Mouse (Mus musculus) Patski (cell line): ENCODE data around the gene Rasl11b. TPM values are rescaled to one million over a fixed set of nuclear protein-coding genes. Genes with fewer than 3 reads are reported as not detected.

Experiments used
- ATAC-seq: fragments of 100-300 bp; one replicate; pipeline ENCODE4 v1.8.0; 2021
- CTCF ChIA-PET: fragments of 350-600 bp; sonication (Branson Sonifier 250); formaldehyde crosslinking; loops from one replicate; lab custom pipeline; 2022; ENCODE audit warnings: inconsistent platforms; lab: Charles Lee
- POLR2A ChIA-PET: fragments of 350-600 bp; sonication (Branson Sonifier 250); formaldehyde crosslinking; loops from one replicate; lab custom pipeline; 2022; ENCODE audit warnings: antibody characterized with exemption, inconsistent platforms; lab: Charles Lee
- DNase-seq: peaks from one replicate; pipeline ENCODE4 v3.0.0-alpha.2; 2011; ENCODE audit warnings: low read depth, low spot score
- H3K27me3 ChIP-seq: fragments of 371-371 bp; one replicate; pipeline ENCODE4 v1.5.1; 2021
- CTCF ChIP-seq: fragments of 100-300 bp; IDR thresholded peaks from one replicate; pipeline ENCODE4 v1.5.1; 2021
- in situ Hi-C: fragments of 300-500 bp; cut with MboI; formaldehyde crosslinking; loops from 3 replicates; pipeline ENCODE4 v1.11.1; 2018; ENCODE audit warnings: low pct_unique_long_range_greater_than_20kb, mixed read lengths
- polyA plus RNA-seq: library from polyadenylated mRNA; unstranded; gene quantifications from one replicate; pipeline ENCODE4 v1.2.3, GENCODE M21; 2021

Gene Rasl11b
- polyA plus RNA-seq, result 8.0 TPM

DNA sequence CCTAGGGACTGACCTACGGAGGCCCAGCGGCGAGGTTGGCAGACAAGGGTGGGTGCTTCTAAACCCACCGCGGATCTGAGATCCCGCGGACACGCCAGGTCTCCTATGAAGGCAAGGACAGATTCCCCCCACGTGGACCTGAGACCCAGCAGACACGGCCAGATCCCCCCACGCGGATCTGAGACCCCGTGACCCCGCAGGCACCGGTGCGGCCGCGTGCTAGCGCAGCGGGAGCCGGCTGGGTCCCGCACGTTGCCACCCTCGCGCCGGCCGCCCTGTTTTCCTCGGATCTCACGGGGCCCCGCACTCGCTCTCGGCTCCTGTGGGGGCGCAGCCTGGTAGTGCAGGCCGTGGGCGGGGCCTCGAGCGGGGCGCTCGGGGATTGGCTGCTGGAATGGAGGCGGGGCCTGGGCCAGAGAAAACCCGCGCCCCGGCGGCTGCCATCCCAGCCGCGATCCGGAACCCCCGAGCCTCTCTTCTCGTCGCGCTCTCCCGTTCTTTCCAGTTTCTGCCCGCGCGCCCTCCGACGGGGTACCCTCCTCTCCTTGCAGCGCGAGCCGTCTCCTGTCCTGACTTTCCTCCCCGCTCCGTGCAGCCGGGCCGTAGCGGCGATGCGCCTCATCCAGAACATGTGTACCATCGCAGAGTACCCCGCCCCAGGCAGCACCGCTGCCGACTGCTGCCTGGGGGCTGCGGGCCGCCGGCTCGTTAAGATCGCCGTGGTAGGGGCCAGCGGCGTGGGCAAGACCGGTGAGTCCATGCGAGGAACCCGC is at the start of gene Rasl11b:
TSS of gene Rasl11b (plus strand) at position 446 of the 773 bp plus-strand sequence.
- peak; percentile 30 for DNase-seq
- ChIA-PET POLR2A (interaction anchor here (0.6 to 0.8 kb wide), 3 partner anchors 78 to 144 kb away, joined by 3 read pairs; no protein-coding TSS in a partner anchor), CTCF (interaction anchor here (1.1 to 1.3 kb wide), 2 partner anchors 23 to 58 kb away, joined by 3 to 4 read pairs; no protein-coding TSS in a partner anchor)
- TF ChIP-seq CTCF, result no peak
- H3K27me3 ChIP-seq, result no peaks in the 10 kb centered on the region
- peak; percentile 97 for ATAC-seq
- in situ Hi-C loops, result no loop called here

DNA sequence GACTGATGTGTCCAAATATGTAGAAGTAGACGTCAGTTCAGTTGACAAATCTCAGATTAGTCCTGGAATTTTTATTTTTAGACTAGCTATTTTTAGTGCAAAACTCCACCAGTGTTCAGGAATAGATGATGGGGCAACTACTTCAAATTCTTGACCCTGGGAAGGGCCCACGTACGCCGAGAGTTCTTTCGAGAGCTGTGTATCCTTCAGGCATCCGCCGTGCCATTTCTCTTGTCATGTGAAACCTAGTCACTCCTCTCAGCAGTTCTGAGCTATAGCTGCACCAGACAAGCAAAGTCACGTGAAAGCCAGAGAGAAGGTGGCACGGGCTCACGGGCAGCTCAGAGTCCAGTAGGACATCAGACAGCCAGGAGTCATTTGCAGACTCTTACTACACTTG is 47.5 kb upstream of the Rasl11b start:
- ChIA-PET CTCF (interaction anchor here (0.7 to 1.7 kb wide), 7 partner anchors 9 to 50 kb away, joined by 3 to 5 read pairs (median 3); no protein-coding TSS in a partner anchor), POLR2A (interaction anchor here (0.9 kb wide), 1 partner anchor 8 kb away, joined by 3 read pairs; no protein-coding TSS in a partner anchor)
- in situ Hi-C loops, result no loop called here
- ATAC-seq (no peak), DNase-seq (no peak)
- H3K27me3 ChIP-seq, result no peaks in the 10 kb centered on the region
- TF ChIP-seq CTCF, result no peak

DNA sequence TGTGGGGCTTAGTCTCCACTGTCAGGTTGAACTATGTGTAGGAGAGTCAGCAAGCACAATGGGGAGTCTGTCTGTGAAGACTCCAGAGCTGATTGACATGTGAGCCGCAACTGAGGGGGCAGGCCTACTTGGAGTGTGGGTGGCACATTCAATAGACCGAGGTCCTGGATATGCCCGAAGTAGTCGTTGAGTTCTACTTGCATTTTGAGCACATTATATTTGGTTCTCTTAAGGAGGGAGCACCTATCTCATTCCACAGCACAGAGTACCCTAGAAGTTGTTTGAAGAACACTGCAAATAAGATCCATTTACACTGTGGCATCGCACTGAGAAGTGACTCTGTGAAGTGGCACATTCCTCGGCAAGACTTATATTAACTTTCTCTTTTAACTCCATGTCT is 45.1 kb upstream of the Rasl11b start:
- POLR2A ChIA-PET, result no interaction called here
- no peak for DNase-seq
- no peak for ATAC-seq
- TF ChIP-seq CTCF, result no peak
- in situ Hi-C loops, result no loop called here
- CTCF ChIA-PET, result no interaction called here
- no peaks in the 10 kb centered on the region for H3K27me3 ChIP-seq

DNA sequence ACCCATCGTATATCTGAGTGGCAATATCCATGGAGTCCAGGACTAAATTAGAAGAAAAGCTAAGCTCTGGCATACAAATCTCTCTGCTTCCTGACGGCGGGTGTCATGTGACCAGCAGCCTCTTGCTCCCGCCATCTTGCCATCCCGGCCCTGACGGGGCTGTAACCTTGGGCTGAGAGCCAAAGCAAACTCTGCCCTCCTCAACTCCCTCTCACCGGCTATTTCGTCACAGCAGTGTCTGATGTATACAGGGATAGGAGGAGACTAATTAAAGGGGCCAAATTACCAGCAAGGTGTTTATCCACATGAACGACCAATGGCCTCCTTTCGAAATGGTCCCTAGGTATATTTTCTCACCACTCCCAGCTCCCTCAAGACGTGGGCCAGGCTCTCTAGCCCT is 43.3 kb upstream of the Rasl11b start:
- ATAC-seq, result no peak

DNA sequence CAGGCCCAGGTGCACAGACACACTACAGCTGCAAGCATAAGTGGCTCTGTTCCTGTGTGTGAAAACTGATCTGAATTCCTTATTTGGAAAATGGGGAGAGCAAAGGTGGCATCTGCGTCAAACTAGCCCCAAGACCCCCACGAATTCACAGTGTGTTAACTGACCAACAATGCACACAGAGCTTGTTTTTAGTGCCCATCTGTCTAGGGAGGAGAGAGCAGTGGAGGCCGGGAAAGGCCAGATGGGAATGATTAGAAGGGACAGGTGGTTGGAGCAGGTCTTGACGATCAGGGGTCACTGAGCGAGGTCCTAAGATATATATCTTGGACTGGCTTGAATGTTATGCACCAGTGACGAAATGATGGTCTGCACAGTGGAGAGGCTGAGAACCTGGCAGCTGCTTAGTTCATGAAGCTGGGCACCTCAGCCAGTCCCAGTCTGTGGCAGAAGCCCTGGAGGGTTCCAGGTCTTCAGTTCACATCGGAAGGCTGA is 39.2 kb upstream of the Rasl11b start:
- no peak for DNase-seq
- in situ Hi-C loops, result no loop called here
- no peak for TF ChIP-seq CTCF
- ChIA-PET POLR2A (interaction anchor here (1.2 kb wide), 1 partner anchor 9 kb away, joined by 3 read pairs; no protein-coding TSS in a partner anchor), CTCF (interaction anchor here (0.8 to 0.9 kb wide), 2 partner anchors 22 to 128 kb away, joined by 3 read pairs; no protein-coding TSS in a partner anchor)
- no peak for ATAC-seq
- H3K27me3 ChIP-seq, result no peaks in the 10 kb centered on the region

More for the DNA sequence above, 43.3 kb upstream of the Rasl11b start:
- no peak for TF ChIP-seq CTCF
- ChIA-PET POLR2A (no interaction called here), CTCF (no interaction called here)
- in situ Hi-C loops, result no loop called here
- H3K27me3 ChIP-seq, result no peaks in the 10 kb centered on the region
- no peak for DNase-seq

DNA sequence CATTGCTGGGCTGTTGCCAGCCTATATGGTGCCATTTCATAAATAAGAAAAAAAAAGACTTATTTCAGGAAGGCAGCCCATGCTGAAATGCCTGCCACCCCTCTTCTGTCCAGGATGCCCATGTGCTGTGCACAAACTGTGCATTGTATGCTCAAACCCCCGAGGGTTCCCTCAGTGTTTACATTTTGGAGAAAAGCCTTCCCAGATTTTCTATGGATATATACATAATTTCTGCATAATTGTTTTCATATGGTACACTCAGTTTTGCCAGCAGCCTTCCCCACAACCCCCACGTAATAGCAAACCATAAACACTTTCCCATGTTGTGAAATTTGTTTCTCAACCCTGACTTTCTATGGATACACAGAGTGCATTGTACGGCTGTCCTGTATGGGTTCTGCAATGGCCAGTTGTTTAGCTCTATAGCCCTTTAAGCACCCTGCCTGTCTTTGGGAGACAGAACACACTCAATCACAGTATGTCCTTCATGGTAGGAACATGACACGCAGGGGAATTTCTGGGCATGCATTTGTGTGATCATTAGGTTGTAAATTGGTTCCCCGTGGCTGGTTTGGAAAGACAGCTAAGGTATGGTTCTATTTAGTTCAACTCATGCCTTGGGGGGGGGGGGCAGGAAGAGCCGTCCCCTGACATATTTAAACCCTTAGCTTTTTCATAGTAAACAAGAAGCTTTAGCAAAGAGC is 36.0 kb upstream of the Rasl11b start:
- in situ Hi-C loops, result no loop called here
- no peaks in the 10 kb centered on the region for H3K27me3 ChIP-seq
- ChIA-PET POLR2A (no interaction called here), CTCF (interaction anchor here (0.7 to 1.7 kb wide), 3 partner anchors 12 to 273 kb away, joined by 3 to 5 read pairs (median 4); no protein-coding TSS in a partner anchor)
- ATAC-seq, result no peak
- no peak for TF ChIP-seq CTCF
- DNase-seq, result no peak

DNA sequence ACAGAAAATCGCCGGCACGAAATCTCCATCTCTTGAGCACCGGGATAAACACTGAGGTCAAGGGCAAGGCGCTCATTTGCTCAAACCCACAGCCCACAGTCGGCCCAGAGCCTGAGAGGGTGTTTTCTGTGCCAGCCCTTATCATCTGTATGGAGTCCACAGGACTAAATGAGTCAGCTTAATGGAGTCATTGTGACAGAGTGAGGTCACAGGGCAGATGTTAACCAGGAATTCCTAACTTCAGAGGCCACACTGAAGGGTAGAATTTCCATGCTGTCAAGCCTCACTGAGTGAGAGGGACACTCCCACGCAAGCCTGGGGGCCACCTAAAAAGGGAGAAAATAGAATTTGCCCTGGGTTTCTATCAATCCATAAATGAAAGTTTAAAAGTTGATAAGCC is 35.2 kb upstream of the Rasl11b start:
- no peak for DNase-seq
- no peaks in the 10 kb centered on the region for H3K27me3 ChIP-seq
- ChIA-PET CTCF (interaction anchor here (0.7 to 1.7 kb wide), 3 partner anchors 13 to 274 kb away, joined by 3 to 5 read pairs (median 4); no protein-coding TSS in a partner anchor), POLR2A (no interaction called here)
- peak; percentile 31 for ATAC-seq
- in situ Hi-C loops, result no loop called here
- no peak for TF ChIP-seq CTCF

DNA sequence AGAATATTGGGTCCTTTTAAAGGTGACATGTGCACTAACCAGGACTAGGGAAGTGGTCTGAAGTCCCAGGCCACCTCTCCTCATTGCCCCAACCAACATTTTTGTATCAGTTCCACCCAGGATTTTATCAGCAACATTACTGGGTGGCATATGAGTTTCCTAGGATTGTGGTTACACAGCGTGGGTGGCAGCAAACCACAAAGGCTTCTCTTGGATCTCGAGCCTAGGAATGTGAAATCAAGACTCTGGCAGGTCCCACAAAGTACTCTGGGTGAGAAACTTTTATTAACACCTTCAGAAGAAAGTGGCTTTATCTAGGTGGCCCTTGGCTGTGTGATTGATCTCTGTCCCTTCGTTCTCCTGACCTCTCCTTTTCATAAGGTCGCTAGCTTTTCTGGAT is 34.7 kb upstream of the Rasl11b start:
- TF ChIP-seq CTCF, result no peak
- ChIA-PET CTCF (interaction anchor here (1.2 kb wide), 1 partner anchor 13 kb away, joined by 5 read pairs; no protein-coding TSS in a partner anchor), POLR2A (interaction anchor here (0.8 kb wide), 1 partner anchor 68 kb away, joined by 3 read pairs; no protein-coding TSS in a partner anchor)
- ATAC-seq, result peak; percentile 36
- no peaks in the 10 kb centered on the region for H3K27me3 ChIP-seq
- no peak for DNase-seq
- in situ Hi-C loops, result no loop called here

DNA sequence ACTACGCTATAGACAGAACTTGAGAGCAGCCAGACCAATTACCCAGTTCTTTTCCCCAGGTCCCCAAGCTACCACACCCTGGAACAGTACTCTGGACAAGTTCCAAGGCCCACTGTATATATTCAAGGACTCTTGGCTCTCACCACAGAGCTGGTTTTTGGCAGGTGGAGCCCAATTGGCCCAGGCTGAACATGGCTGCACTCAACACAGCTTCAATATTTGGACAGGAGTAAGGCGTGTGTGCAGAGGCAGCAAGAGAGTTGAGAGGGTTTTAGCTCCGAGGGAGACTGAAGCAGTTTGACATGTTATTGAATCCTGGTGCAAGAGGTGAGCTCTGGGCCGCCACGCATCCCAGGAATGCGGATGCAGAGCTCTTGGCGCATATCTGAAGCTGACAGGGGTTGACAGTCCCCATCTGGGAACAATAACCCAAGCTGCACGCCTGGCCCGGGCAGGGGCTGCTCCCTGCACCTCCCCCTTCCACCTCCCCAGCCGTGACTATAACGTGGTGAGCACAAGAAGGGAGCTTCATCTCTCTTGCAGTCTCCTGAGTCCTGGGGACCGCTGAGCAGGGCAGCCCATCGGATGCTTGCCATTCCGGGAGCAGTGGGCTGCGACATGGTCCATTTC is 33.7 kb upstream of the Rasl11b start:
- in situ Hi-C loops, result no loop called here
- no peak for TF ChIP-seq CTCF
- POLR2A ChIA-PET, result interaction anchor here (0.8 kb wide), 1 partner anchor 69 kb away, joined by 3 read pairs; no protein-coding TSS in a partner anchor
- CTCF ChIA-PET, result interaction anchor here (1.0 to 1.1 kb wide), 2 partner anchors 35 to 91 kb away, joined by 3 read pairs; no protein-coding TSS in a partner anchor
- H3K27me3 ChIP-seq, result no peaks in the 10 kb centered on the region
- ATAC-seq (peak; percentile 90), DNase-seq (no peak)

DNA sequence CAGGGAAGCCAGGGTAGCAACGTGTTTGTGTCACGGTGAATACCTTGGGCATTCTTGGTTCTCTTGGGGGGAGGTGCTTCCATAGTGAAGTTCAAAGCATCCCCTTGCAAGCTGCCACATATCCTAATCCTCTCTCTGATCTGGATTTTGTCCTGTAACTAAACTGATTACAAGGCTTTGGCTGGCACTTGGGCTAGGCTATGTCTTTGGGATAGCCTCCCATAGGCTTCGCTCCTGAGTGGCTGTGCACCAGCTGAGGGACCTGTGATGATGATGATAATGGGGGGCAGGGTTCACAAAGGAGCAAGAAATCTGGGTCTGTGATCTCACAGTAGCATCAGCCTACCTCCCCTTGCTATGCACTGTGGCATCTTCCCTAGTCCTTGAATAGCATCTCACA is 33.1 kb upstream of the Rasl11b start:
- no peak for ATAC-seq
- ChIA-PET POLR2A (no interaction called here), CTCF (interaction anchor here (1.0 to 1.4 kb wide), 3 partner anchors 13 to 91 kb away, joined by 3 to 5 read pairs (median 3); no protein-coding TSS in a partner anchor)
- DNase-seq, result no peak
- in situ Hi-C loops, result no loop called here
- TF ChIP-seq CTCF, result no peak
- H3K27me3 ChIP-seq, result no peaks in the 10 kb centered on the region
